Mouse (Mus musculus): ENCODE data around the gene Ccdc181. TPM values are rescaled to one million over a fixed set of nuclear protein-coding genes. Genes with fewer than 3 reads are reported as not detected.

The Ccdc181 gene
- polyA plus RNA-seq, 1 experiment from 2014 or later = 23.4 TPM

GRCm38 (mm10) chr1:164248465-164249331, 26.7 kb upstream of the Ccdc181 start, which contains the start of gene Slc19a2:
TSS of gene Slc19a2 (plus strand) at chr1:164249046.
- Histone ChIP-seq H3K27me3 (ENCODE audit: control insufficient read depth, insufficient read depth, low read length) (no peaks in the 10 kb centered on the region), H3K36me3 (replicated peaks; ENCODE audit: control insufficient read depth, insufficient read depth) (no peaks in the 10 kb centered on the region), H3K9ac (peak within 1 kb of the TSS; percentile 60), H3K4me2 (replicated peaks) (peak within 1 kb of the TSS; percentile 80), H3K4me1 (replicated peaks; ENCODE audit: control insufficient read depth, insufficient read depth, low read length) (peaks cover 22% of the 10 kb centered on the region), H3K9me3 (ENCODE audit: control insufficient read depth, low read length) (no peaks in the 10 kb centered on the region), H3K27ac (peak within 1 kb of the TSS; percentile 74), H3K4me3 (replicated peaks; ENCODE audit: low read length) (peak within 1 kb of the TSS; percentile 76)
- peak; percentile 96 for DNase-seq (ENCODE audit: low spot score)
- under 1% methylated on average over 56 of the region's 79 CpGs for WGBS
- ATAC-seq (ENCODE audit: low FRiP score) = peak; percentile 96

GRCm38 (mm10) chr1:164249332-164249711, 26.1 kb upstream of the Ccdc181 start:
- under 1% methylated on average over 32 of the region's 33 CpGs for WGBS
- DNase-seq (ENCODE audit: low spot score) = peak; percentile 54
- no peak; the same call in 1 of the 2 replicates for ATAC-seq (ENCODE audit: low FRiP score)

GRCm38 (mm10) chr1:164250391-164251150, 24.8 kb upstream of the Ccdc181 start:
- WGBS = 63% methylated on average over 8 of the region's 8 CpGs
- H3K27ac ChIP-seq = no peak overlapping the region
- no peaks in the 10 kb centered on the region for H3K9me3 ChIP-seq (ENCODE audit: control insufficient read depth, low read length)
- no peaks in the 10 kb centered on the region for H3K27me3 ChIP-seq (ENCODE audit: control insufficient read depth, insufficient read depth, low read length)
- H3K4me1 ChIP-seq (replicated peaks; ENCODE audit: control insufficient read depth, insufficient read depth, low read length) = peaks cover 22% of the 10 kb centered on the region
- peak overlapping the region; percentile 80; the same call in 1 of the 2 replicates for H3K4me2 ChIP-seq (replicated peaks)
- H3K4me3 ChIP-seq (replicated peaks; ENCODE audit: low read length) = no peak overlapping the region
- no peaks in the 10 kb centered on the region for H3K36me3 ChIP-seq (replicated peaks; ENCODE audit: control insufficient read depth, insufficient read depth)
- DNase-seq (ENCODE audit: low spot score) (no peak), ATAC-seq (ENCODE audit: low FRiP score) (no peak)
- H3K9ac ChIP-seq = no peak overlapping the region

More at GRCm38 (mm10) chr1:164249332-164249711, 26.1 kb upstream of the Ccdc181 start:
- no peaks in the 10 kb centered on the region for H3K9me3 ChIP-seq (ENCODE audit: control insufficient read depth, low read length)
- H3K4me2 ChIP-seq (replicated peaks) = peak overlapping the region; percentile 80
- no peaks in the 10 kb centered on the region for H3K36me3 ChIP-seq (replicated peaks; ENCODE audit: control insufficient read depth, insufficient read depth)
- H3K27ac ChIP-seq = peak overlapping the region; percentile 74
- H3K9ac ChIP-seq = peak overlapping the region; percentile 60
- H3K4me3 ChIP-seq (replicated peaks; ENCODE audit: low read length) = peak overlapping the region; percentile 76
- H3K4me1 ChIP-seq (replicated peaks; ENCODE audit: control insufficient read depth, insufficient read depth, low read length) = peaks cover 22% of the 10 kb centered on the region
- H3K27me3 ChIP-seq (ENCODE audit: control insufficient read depth, insufficient read depth, low read length) = no peaks in the 10 kb centered on the region

GRCm38 (mm10) chr1:164251438-164251837, 23.9 kb upstream of the Ccdc181 start:
- no peak overlapping the region for H3K27ac ChIP-seq

GRCm38 (mm10) chr1:164252551-164252950, 22.8 kb upstream of the Ccdc181 start:
- no peaks in the 10 kb centered on the region for H3K27me3 ChIP-seq (ENCODE audit: control insufficient read depth, insufficient read depth, low read length)
- H3K36me3 ChIP-seq (replicated peaks; ENCODE audit: control insufficient read depth, insufficient read depth) = peaks cover 6% of the 10 kb centered on the region; the same call in 1 of the 2 replicates
- no peak overlapping the region for H3K27ac ChIP-seq
- WGBS = 85% methylated on average over 5 of the region's 5 CpGs
- peaks cover 22% of the 10 kb centered on the region for H3K4me1 ChIP-seq (replicated peaks; ENCODE audit: control insufficient read depth, insufficient read depth, low read length)
- no peaks in the 10 kb centered on the region for H3K9me3 ChIP-seq (ENCODE audit: control insufficient read depth, low read length)
- H3K4me3 ChIP-seq (replicated peaks; ENCODE audit: low read length) = no peak overlapping the region
- H3K9ac ChIP-seq = no peak overlapping the region
- DNase-seq (ENCODE audit: low spot score) (no peak), ATAC-seq (ENCODE audit: low FRiP score) (no peak)
- no peak overlapping the region for H3K4me2 ChIP-seq (replicated peaks)

More at GRCm38 (mm10) chr1:164251438-164251837, 23.9 kb upstream of the Ccdc181 start:
- H3K4me2 ChIP-seq (replicated peaks) = no peak overlapping the region
- ATAC-seq (ENCODE audit: low FRiP score) = no peak
- no peak overlapping the region for H3K4me3 ChIP-seq (replicated peaks; ENCODE audit: low read length)
- 86% methylated on average over 1 of the region's 1 CpGs for WGBS
- no peak overlapping the region for H3K9ac ChIP-seq
- DNase-seq (ENCODE audit: low spot score) = no peak
- no peaks in the 10 kb centered on the region for H3K36me3 ChIP-seq (replicated peaks; ENCODE audit: control insufficient read depth, insufficient read depth)
- no peaks in the 10 kb centered on the region for H3K9me3 ChIP-seq (ENCODE audit: control insufficient read depth, low read length)
- H3K27me3 ChIP-seq (ENCODE audit: control insufficient read depth, insufficient read depth, low read length) = no peaks in the 10 kb centered on the region
- peaks cover 22% of the 10 kb centered on the region for H3K4me1 ChIP-seq (replicated peaks; ENCODE audit: control insufficient read depth, insufficient read depth, low read length)

- 82% methylated on average over 3 of the region's 3 CpGs for WGBS
- no peak for ATAC-seq (ENCODE audit: low FRiP score)
- peaks cover 11% of the 10 kb centered on the region for H3K4me1 ChIP-seq (replicated peaks; ENCODE audit: control insufficient read depth, insufficient read depth, low read length)
Measured at GRCm38 (mm10) chr1:164254836-164255235, 20.5 kb upstream of the Ccdc181 start.

GRCm38 (mm10) chr1:164260171-164261028, 15.0 kb upstream of the Ccdc181 start:
- DNase-seq (ENCODE audit: low spot score) (no peak), ATAC-seq (ENCODE audit: low FRiP score) (no peak)
- no peak overlapping the region for H3K4me2 ChIP-seq (replicated peaks)
- no peak overlapping the region for H3K4me3 ChIP-seq (replicated peaks; ENCODE audit: low read length)
- no peak overlapping the region for H3K27ac ChIP-seq
- WGBS = 85% methylated on average over 16 of the region's 16 CpGs
- no peak overlapping the region for H3K9ac ChIP-seq
- no peaks in the 10 kb centered on the region for H3K9me3 ChIP-seq (ENCODE audit: control insufficient read depth, low read length)
- H3K36me3 ChIP-seq (replicated peaks; ENCODE audit: control insufficient read depth, insufficient read depth) = peaks cover 22% of the 10 kb centered on the region
- H3K27me3 ChIP-seq (ENCODE audit: control insufficient read depth, insufficient read depth, low read length) = no peaks in the 10 kb centered on the region
- H3K4me1 ChIP-seq (replicated peaks; ENCODE audit: control insufficient read depth, insufficient read depth, low read length) = no peaks in the 10 kb centered on the region

More at GRCm38 (mm10) chr1:164254836-164255235, 20.5 kb upstream of the Ccdc181 start:
- DNase-seq (ENCODE audit: low spot score) = no peak
- H3K9ac ChIP-seq = no peak overlapping the region
- peaks cover 6% of the 10 kb centered on the region; the same call in 1 of the 2 replicates for H3K36me3 ChIP-seq (replicated peaks; ENCODE audit: control insufficient read depth, insufficient read depth)
- no peak overlapping the region for H3K27ac ChIP-seq
- H3K9me3 ChIP-seq (ENCODE audit: control insufficient read depth, low read length) = no peaks in the 10 kb centered on the region
- no peak overlapping the region for H3K4me2 ChIP-seq (replicated peaks)
- no peak overlapping the region for H3K4me3 ChIP-seq (replicated peaks; ENCODE audit: low read length)
- no peaks in the 10 kb centered on the region for H3K27me3 ChIP-seq (ENCODE audit: control insufficient read depth, insufficient read depth, low read length)

GRCm38 (mm10) chr1:164261553-164261952, 13.8 kb upstream of the Ccdc181 start:
- H3K9me3 ChIP-seq (ENCODE audit: control insufficient read depth, low read length) = no peaks in the 10 kb centered on the region
- 93% methylated on average over 7 of the region's 7 CpGs for WGBS
- ATAC-seq (ENCODE audit: low FRiP score) = no peak
- H3K9ac ChIP-seq = no peak overlapping the region
- peaks cover 22% of the 10 kb centered on the region for H3K36me3 ChIP-seq (replicated peaks; ENCODE audit: control insufficient read depth, insufficient read depth)
- no peak overlapping the region for H3K4me2 ChIP-seq (replicated peaks)
- H3K4me3 ChIP-seq (replicated peaks; ENCODE audit: low read length) = no peak overlapping the region
- no peaks in the 10 kb centered on the region for H3K4me1 ChIP-seq (replicated peaks; ENCODE audit: control insufficient read depth, insufficient read depth, low read length)
- H3K27ac ChIP-seq = no peak overlapping the region
- DNase-seq (ENCODE audit: low spot score) = no peak
- no peaks in the 10 kb centered on the region for H3K27me3 ChIP-seq (ENCODE audit: control insufficient read depth, insufficient read depth, low read length)
